Mouse (Mus musculus): Measurements from ENCODE around the gene 2310061I04Rik. TPM values are rescaled to one million over a fixed set of nuclear protein-coding genes. Genes with fewer than 3 reads are reported as not detected.

2310061I04Rik gene
- polyA plus RNA-seq (2021; fragmentation: Nextera tagmentation) = 59.1 and 90.8 TPM in 2 replicates
- long read RNA-seq, experiment 1, transcript 2310061I04Rik-204 (6 exons, 1,293 nt) = major isoform, 60 of 83 reads
- long read RNA-seq, experiment 1, partial matches to known transcripts = 3 of 83 reads
- long read RNA-seq, experiment 1, other reads (novel, unspliced or antisense) = 12 of 83 reads
- long read RNA-seq, experiment 2, transcript 2310061I04Rik-204 (6 exons, 1,293 nt) = major isoform, 62 of 81 reads
- long read RNA-seq, experiment 2, partial matches to known transcripts = 3 of 81 reads
- long read RNA-seq, experiment 2, other reads (novel, unspliced or antisense) = 8 of 81 reads

GRCm38 (mm10) chr17:35896781-35897643 lies at the start of gene 2310061I04Rik:
2310061I04Rik (minus strand) TSS chr17:35897431.

DNA sequence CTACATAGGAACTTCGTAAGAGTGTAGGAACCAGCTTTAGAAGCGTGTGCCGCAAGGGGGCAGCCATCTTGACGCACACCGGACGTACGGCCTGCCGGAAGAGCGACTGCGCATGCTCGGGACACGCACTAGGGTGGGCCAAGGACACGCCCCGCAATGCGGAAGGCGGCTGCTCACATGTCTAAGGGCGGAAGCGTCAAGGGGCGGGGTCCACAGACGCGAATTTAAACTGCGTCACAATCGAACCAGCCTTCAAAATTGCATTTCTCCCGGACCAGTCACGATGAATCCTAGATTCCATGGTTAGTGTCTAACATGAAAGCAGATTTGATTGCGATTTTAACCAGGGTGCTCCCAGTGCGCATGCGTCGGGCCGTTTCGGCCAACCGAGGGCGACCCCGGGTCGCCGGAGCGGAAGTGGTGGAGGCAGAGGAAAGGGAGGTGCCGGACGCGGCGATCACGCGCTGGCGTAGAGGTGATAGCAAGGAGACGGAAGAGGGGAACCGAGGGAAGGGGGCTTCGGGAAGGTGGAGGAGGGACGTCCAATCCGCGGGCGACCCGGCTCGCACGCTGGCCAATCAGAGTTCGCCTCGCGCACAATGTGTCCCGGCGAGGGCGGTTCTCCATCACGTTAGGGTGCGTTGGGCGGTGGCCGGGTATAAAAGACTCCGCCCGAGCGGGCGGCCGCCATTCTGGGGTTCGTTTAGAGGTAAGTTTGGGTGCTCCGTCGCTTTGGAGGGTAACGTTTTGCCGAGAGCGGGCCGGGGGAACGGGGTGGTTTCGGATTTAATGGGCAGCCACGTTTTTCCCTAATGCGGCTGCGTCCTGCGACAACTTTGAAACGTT lies 19.3 kb upstream of the 2310061I04Rik start, which contains the start of the genes Mrps18b and Ppp1r10:
Gene Mrps18b (minus strand): TSS at position 93 of the 846 bp plus-strand sequence.
Gene Ppp1r10 (plus strand): TSS at position 138 of the 846 bp plus-strand sequence.

GRCm38 (mm10) chr17:35909919-35910369 lies 12.7 kb upstream of the 2310061I04Rik start, which contains the start of gene Atat1:
Atat1 (minus strand) TSS chr17:35910075.

GRCm38 (mm10) chr17:35879245-35880057 lies 17.8 kb downstream of the 2310061I04Rik start, which contains the start of gene Dhx16:
Dhx16 (plus strand) TSS chr17:35879819.

GRCm38 (mm10) chr17:35865481-35866280 lies 31.6 kb downstream of the 2310061I04Rik start, which contains the start of gene Ppp1r18:
Ppp1r18 (plus strand) TSS chr17:35865593.

DNA sequence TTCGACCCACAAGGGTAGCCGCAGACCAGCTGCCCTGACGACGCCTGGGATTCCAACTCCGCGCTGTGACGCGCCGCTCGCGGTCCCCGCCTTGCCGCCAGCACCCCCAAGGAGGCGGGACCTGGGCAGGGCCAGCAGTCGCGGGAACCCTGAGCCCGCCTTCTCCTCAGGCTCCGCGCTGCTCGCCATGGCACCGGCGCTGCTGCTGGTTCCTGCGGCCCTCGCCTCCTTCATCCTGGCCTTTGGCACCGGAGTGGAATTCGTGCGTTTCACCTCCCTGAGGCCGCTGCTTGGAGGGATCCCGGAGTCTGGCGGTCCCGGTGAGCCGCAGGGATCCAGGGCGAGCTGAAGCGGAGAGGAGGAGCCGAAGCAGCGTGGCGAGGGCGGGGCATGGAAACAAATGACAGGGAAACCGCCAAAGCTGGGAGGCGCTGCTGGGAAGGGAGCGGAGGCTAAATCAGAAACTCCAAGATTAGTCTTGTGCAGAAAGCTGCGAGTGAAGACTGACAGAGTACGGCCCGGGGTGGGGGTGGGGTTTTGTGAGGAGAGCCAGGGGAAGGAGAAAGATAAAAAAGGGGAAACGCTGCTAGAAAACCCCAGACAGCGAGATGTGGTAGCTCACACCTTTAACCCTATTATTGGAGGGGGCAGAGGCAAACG lies 35.9 kb downstream of the 2310061I04Rik start, which contains the start of gene Nrm:
Gene Nrm (plus strand): TSS at position 121 of the 660 bp plus-strand sequence.

Other genes starting within 250 kb of the 2310061I04Rik start
- gene Vars2, start 229.8 kb downstream of the 2310061I04Rik start, polyA plus RNA-seq (2021; fragmentation: Nextera tagmentation) = 4.2 and 4.4 TPM in 2 replicates
- gene Gtf2h4, start 223.7 kb downstream of the 2310061I04Rik start, polyA plus RNA-seq (2021; fragmentation: Nextera tagmentation) = 25.0 and 27.8 TPM in 2 replicates
- 10.2 and 39.0 TPM in 2 replicates for gene Ddr1, start 192.8 kb downstream of the 2310061I04Rik start, polyA plus RNA-seq (2021; fragmentation: Nextera tagmentation)
- 11.2 and 18.9 TPM in 2 replicates for gene Ier3, start 75.7 kb downstream of the 2310061I04Rik start, polyA plus RNA-seq (2021; fragmentation: Nextera tagmentation)
- gene Flot1, start 74.2 kb downstream of the 2310061I04Rik start, polyA plus RNA-seq (2021; fragmentation: Nextera tagmentation) = 142 and 144 TPM in 2 replicates
- 596 and 663 TPM in 2 replicates for gene Tubb5, start 59.1 kb downstream of the 2310061I04Rik start, polyA plus RNA-seq (2021; fragmentation: Nextera tagmentation)
- 2.9 and 4.1 TPM in 2 replicates for gene Mdc1, start 55.9 kb downstream of the 2310061I04Rik start, polyA plus RNA-seq (2021; fragmentation: Nextera tagmentation)
- 4.0 and 4.1 TPM in 2 replicates for gene Nrm, start 36.1 kb downstream of the 2310061I04Rik start, polyA plus RNA-seq (2021; fragmentation: Nextera tagmentation)
- 0.97 and 6.2 TPM in 2 replicates for gene Ppp1r18, start 31.8 kb downstream of the 2310061I04Rik start, polyA plus RNA-seq (2021; fragmentation: Nextera tagmentation)
- gene Dhx16, start 17.6 kb downstream of the 2310061I04Rik start, polyA plus RNA-seq (2021; fragmentation: Nextera tagmentation) = 9.6 and 13.1 TPM in 2 replicates
- 34.2 and 50.5 TPM in 2 replicates for gene Atat1, start 12.6 kb upstream of the 2310061I04Rik start, polyA plus RNA-seq (2021; fragmentation: Nextera tagmentation)
- 65.1 and 66.8 TPM in 2 replicates for gene Mrps18b, start 19.0 kb upstream of the 2310061I04Rik start, polyA plus RNA-seq (2021; fragmentation: Nextera tagmentation)
- gene Ppp1r10, start 19.0 kb upstream of the 2310061I04Rik start, polyA plus RNA-seq (2021; fragmentation: Nextera tagmentation) = 16.6 and 18.5 TPM in 2 replicates
- 50.2 and 50.3 TPM in 2 replicates for gene Abcf1, start 72.3 kb upstream of the 2310061I04Rik start, polyA plus RNA-seq (2021; fragmentation: Nextera tagmentation)
- 23.8 and 41.5 TPM in 2 replicates for gene Gnl1, start 82.4 kb upstream of the 2310061I04Rik start, polyA plus RNA-seq (2021; fragmentation: Nextera tagmentation)
- 12.1 and 12.4 TPM in 2 replicates for gene Prr3, start 82.8 kb upstream of the 2310061I04Rik start, polyA plus RNA-seq (2021; fragmentation: Nextera tagmentation)
- 2.5 and 3.0 TPM in 2 replicates for gene H2-T24, start 123.1 kb upstream of the 2310061I04Rik start, polyA plus RNA-seq (2021; fragmentation: Nextera tagmentation)
- gene H2-T23, start 135.4 kb upstream of the 2310061I04Rik start, polyA plus RNA-seq (2021; fragmentation: Nextera tagmentation) = 24.6 and 34.7 TPM in 2 replicates
- gene H2-T22, start 145.3 kb upstream of the 2310061I04Rik start, polyA plus RNA-seq (2021; fragmentation: Nextera tagmentation) = 21.2 and 21.4 TPM in 2 replicates
- gene Gm6034, start 145.5 kb upstream of the 2310061I04Rik start, polyA plus RNA-seq (2021; fragmentation: Nextera tagmentation) = not detected in 2 replicates
- gene Gm11127, start 160.9 kb upstream of the 2310061I04Rik start, polyA plus RNA-seq (2021; fragmentation: Nextera tagmentation) = not detected in 2 replicates
- gene Gm19684, start 224.2 kb upstream of the 2310061I04Rik start, polyA plus RNA-seq (2021; fragmentation: Nextera tagmentation) = 0.06 TPM in 1 of 2 replicates, not detected in the other
- gene Gm7030, start 232.0 kb upstream of the 2310061I04Rik start, polyA plus RNA-seq (2021; fragmentation: Nextera tagmentation) = not detected in 2 replicates

All from left cerebral cortex, adult 6 months (tissue).